Mouse (Mus musculus) hindbrain, embryonic 16.5 days (tissue): ENCODE measurements at regions not wholly inside any gene's neighbourhood (a gene's known extent, or its start where the extent isn't known, plus 50 kb on each side); places are given as distances from the start of the nearest gene placed in this dataset.
A peak's percentile ranks its signal among the peaks of the same experiment; 100 is the strongest.
"Not testable (repeated sequence)": the region's sequence is repeated elsewhere in the genome, so short reads cannot be mapped to it uniquely, and the experiment has no call there.

Experiments
- ATAC-seq: fragments of 200-750 bp; cut with Nextera tagmentation; 2 replicates; pipeline ENCODE4 v1.8.0; 2017; ENCODE audit warnings: moderate TSS enrichment, moderate library complexity
- H3K27ac ChIP-seq: fragments of 300-500 bp; sonication (generic); 2 replicates; pipeline ENCODE4 v1.5.1; 2014; ENCODE audit warnings: low read depth, mild to moderate bottlenecking, control low read depth, low read length, moderate library complexity
- H3K27me3 ChIP-seq: fragments of 300-500 bp; sonication (generic); replicated peaks from 2 replicates; pipeline ENCODE4 v1.6.1; 2014; ENCODE audit warnings: low read length; ENCODE audit not compliant: control insufficient read depth, insufficient read depth
- H3K36me3 ChIP-seq: fragments of 300-500 bp; sonication (generic); 2 replicates; pipeline ENCODE4 v1.6.1; 2014; ENCODE audit warnings: mild to moderate bottlenecking, low read length, moderate library complexity, mixed read lengths; ENCODE audit not compliant: control insufficient read depth, insufficient read depth
- H3K4me1 ChIP-seq: fragments of 300-500 bp; sonication (generic); 2 replicates; pipeline ENCODE4 v1.6.1; 2014; ENCODE audit warnings: low read depth, low read length; ENCODE audit not compliant: control insufficient read depth, insufficient read depth
- H3K4me2 ChIP-seq: fragments of 300-500 bp; sonication (generic); 2 replicates; pipeline ENCODE4 v1.6.1; 2014; ENCODE audit warnings: mild to moderate bottlenecking, low read length, control low read depth, moderate library complexity
- H3K4me3 ChIP-seq: fragments of 300-500 bp; sonication (generic); 2 replicates; pipeline ENCODE4 v1.5.1; 2014; ENCODE audit warnings: mild to moderate bottlenecking, low read length, control low read depth, moderate library complexity
- H3K9ac ChIP-seq: fragments of 300-500 bp; sonication (generic); 2 replicates; pipeline ENCODE4 v1.6.1; 2014; ENCODE audit warnings: low read depth, mild to moderate bottlenecking, control low read depth, low read length, moderate library complexity
- H3K9me3 ChIP-seq: fragments of 300-500 bp; sonication (generic); 2 replicates; pipeline ENCODE4 v1.6.1; 2014; ENCODE audit warnings: mild to moderate bottlenecking, low read length, moderate library complexity; ENCODE audit not compliant: control insufficient read depth
- WGBS: fragments of 180-500 bp; shearing (Covaris S2); extraction: QIAGEN DNeasy Blood & Tissue Kit; methylation state at CpG from one replicate; pipeline ENCODE4 v1.1.7; 2014; 5-methylcytosine and 5-hydroxymethylcytosine counted together

DNA sequence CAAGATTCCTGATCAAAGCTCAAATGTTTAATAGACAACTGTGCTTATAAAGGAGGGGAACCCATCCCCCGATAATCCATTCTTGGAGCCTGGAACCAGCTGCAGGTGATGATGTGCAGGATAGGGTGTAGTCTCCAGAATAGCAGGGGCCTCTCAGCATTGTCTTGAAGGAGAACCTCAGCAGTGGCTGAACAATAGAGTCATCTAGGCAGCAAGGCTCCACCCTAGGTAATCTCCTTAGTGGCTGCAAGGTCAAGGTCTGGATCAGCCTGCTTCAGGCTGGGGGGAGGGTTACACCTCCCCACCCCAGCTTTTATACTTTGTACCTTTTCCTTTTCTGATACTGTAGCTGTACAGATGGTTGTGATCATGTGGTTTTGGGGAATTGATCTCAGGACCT lies 116.8 kb upstream of the Mettl4 start:
- WGBS = 90% methylated on average over 1 of the region's 1 CpGs
- H3K4me1 ChIP-seq = no peaks in the 10 kb centered on the region
- H3K36me3 ChIP-seq = no peaks in the 10 kb centered on the region
- no peak overlapping the region for H3K4me3 ChIP-seq
- H3K9me3 ChIP-seq = no peaks in the 10 kb centered on the region
- H3K27ac ChIP-seq = no peak overlapping the region
- no peak overlapping the region for H3K9ac ChIP-seq
- H3K4me2 ChIP-seq = no peak overlapping the region
- no peak for ATAC-seq
- H3K27me3 ChIP-seq = no peaks in the 10 kb centered on the region

DNA sequence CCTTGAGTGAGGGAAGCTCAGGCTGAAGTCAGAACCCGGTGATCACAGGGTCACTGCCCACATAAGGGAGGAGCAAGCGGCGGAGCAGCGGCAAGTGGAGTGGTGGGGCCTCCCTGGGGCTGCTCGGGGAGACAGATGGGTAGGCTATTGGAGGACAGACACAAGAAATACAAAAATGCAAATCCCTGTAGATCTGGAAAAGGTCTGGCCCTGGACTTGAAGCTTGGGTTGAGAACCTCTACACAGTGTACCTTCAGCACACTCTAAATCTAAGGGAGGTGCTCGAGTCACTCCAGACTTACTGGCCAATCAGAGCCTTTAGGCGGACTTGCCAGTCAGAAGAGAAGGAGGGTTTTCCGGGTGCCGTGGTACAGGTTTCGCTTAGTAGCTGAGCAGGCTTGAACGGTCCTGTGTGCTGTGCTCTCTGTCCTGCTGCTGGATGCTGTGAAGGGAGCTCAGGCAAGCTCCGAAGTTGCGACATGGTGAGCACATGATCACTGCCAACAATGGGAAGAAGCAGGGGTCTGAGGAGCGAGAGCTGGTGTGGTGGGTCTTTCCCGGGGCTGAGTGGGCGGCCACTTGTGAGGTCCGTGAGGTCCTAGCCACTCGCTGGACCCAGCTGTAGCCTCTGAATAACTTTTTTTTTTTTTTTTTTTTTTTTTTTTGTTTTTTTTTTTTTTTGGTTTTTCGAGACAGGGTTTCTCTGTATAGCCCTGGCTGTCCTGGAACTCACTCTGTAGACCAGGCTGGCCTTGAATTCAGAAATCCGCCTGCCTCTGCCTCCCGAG lies 114.9 kb upstream of the Mettl4 start:
- not testable (repeated sequence) for H3K36me3 ChIP-seq, H3K9me3 ChIP-seq, H3K4me1 ChIP-seq, H3K27me3 ChIP-seq
- 16% methylated on average over 21 of the region's 21 CpGs for WGBS
- H3K9ac ChIP-seq = peak overlapping the region; percentile 55
- peak; percentile 100 for ATAC-seq
- H3K27ac ChIP-seq = peak overlapping the region; percentile 54; the same call in 1 of the 2 replicates
- peak overlapping the region; percentile 64 for H3K4me2 ChIP-seq
- H3K4me3 ChIP-seq = peak overlapping the region; percentile 58

DNA sequence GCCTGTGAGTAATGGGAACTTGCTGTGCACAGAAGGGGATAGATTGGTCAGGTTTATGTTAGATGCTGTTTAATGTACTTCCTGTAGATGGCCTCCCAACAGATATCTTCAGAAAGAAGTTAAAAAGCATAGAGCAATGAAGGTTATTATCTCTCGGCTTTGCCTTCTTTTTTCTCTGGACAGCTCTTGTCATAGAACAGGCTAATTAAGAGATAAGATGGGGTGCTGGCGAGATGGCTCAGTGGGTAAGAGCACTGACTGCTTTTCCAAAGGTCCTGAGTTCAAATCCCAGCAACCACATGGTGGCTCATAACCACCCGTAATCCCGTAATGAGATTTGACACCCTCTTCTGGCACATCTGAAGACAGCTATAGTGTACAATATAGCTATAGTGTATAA lies 104.9 kb upstream of the Mettl4 start:
- H3K9me3 ChIP-seq, H3K27me3 ChIP-seq, H3K27ac ChIP-seq, H3K36me3 ChIP-seq, H3K4me2 ChIP-seq, H3K9ac ChIP-seq, H3K4me1 ChIP-seq, H3K4me3 ChIP-seq, ATAC-seq: not testable (repeated sequence)
- 84% methylated on average over 4 of the region's 4 CpGs for WGBS

DNA sequence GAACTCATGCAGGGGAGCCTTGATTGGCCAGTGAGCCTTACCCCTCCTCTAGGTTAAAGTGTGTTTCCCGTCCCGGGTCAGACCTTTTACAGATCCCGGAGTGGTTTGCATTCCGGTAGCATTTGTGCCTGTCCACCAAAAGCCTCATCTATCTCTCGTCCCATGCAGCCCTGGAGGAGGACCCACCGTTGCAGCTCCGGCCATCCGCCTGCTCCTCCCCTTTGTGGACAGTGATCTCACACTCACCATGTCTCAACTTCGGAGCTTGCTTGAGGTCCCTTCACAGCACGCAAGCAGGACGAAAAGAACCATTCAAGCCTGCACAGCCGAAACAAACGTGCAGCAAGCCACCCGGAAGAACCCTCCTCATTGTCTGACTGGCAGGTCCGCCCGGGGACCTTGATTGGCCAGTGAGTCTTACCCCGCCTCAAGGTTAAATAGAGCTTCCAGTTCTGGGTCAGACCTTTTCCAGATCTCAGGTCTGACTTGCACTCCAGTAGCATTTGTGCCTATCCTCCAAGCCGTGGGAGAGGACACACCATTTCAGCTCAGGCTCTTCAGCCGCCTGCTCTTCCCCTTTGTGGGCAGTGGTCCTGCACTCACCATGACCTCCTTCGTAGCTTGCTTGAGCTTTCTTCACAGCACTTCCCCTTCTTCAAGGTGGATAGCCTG lies 84.8 kb upstream of the Mettl4 start:
- peak overlapping the region; percentile 68 for H3K9ac ChIP-seq
- peak overlapping the region; percentile 73 for H3K4me3 ChIP-seq
- H3K4me2 ChIP-seq = peak overlapping the region; percentile 74
- H3K27ac ChIP-seq = peak overlapping the region; percentile 82
- peaks cover 3% of the 10 kb centered on the region; the same call in 1 of the 2 replicates for H3K9me3 ChIP-seq
- peak; percentile 99 for ATAC-seq
- H3K27me3 ChIP-seq = no peaks in the 10 kb centered on the region
- no peaks in the 10 kb centered on the region; the same call in 1 of the 2 replicates for H3K36me3 ChIP-seq
- WGBS = 1% methylated on average over 20 of the region's 20 CpGs
- peaks cover 5% of the 10 kb centered on the region for H3K4me1 ChIP-seq

DNA sequence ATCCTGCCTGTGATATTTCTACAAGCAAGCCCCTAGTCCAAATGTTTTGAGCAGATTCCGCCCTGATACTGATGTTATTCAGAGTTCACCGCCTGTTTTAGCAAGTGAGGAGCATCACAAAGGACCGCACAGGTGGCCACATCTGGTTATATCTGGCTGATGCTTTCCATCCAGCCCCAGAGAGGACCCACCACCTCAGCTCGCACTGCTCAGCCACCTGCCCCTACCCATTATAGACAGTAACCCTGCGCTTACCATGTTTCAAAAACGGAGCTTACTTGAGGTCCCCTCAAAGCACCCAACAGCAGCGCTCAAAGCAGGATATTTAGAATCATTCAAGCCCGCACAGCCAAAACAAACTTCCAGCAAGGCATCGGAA lies 84.2 kb upstream of the Mettl4 start:
- peak overlapping the region; percentile 82 for H3K27ac ChIP-seq
- ATAC-seq = not testable (repeated sequence)
- WGBS = 5% methylated on average over 9 of the region's 9 CpGs

DNA sequence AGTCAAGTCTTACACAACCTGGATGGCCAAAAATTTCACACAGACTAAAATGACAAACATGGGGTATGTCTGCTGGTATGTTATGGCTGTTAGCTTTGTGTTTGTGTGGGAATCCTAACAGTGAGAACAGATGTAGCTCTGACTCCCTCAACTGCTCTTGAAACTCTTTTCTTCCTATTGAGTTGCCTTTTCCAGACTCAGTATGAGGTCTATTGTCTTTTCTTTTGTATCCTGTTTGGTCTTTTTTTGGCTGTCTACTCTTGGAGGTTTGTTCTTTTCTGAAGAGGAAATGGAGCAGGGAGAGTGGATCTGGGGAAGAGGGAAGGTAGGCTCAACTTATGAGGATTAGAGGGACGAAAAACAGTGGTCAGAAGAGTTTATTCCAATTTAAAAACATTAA lies 76.6 kb upstream of the Mettl4 start:
- H3K4me2 ChIP-seq, H3K27me3 ChIP-seq, H3K4me3 ChIP-seq, ATAC-seq, H3K27ac ChIP-seq, H3K4me1 ChIP-seq, H3K9ac ChIP-seq: not testable (repeated sequence)
- peaks cover 23% of the 10 kb centered on the region for H3K9me3 ChIP-seq
- H3K36me3 ChIP-seq = peaks cover 11% of the 10 kb centered on the region
- 91% methylated on average over 1 of the region's 1 CpGs for WGBS

More for the DNA sequence above, 84.2 kb upstream of the Mettl4 start:
- peak overlapping the region; percentile 68 for H3K9ac ChIP-seq
- H3K4me1 ChIP-seq, H3K36me3 ChIP-seq, H3K27me3 ChIP-seq, H3K9me3 ChIP-seq: not testable (repeated sequence)
- peak overlapping the region; percentile 73 for H3K4me3 ChIP-seq
- H3K4me2 ChIP-seq = peak overlapping the region; percentile 74

DNA sequence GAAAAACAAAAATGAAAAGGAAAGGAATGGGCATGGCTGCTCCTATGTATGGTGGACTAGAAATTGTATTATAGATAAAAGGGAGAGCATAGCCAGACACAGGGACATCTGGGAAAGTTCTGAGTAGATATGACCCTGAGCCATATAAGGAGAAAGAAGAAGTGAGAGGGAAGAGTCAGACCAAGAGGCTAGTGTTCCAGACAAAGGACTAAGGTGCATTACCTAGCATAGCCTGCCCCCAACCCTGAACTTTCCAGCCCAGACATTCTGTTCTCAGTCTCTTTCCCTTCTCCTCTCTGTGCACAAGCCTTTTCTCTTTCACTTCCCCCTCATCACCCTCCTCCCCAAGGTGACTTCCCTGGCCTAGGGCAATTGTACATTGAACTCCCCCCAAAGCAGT lies 58.9 kb upstream of the Mettl4 start:
- Histone ChIP-seq H3K27ac (no peak overlapping the region), H3K4me1 (no peaks in the 10 kb centered on the region), H3K9me3 (peaks cover 24% of the 10 kb centered on the region), H3K4me3 (no peak overlapping the region), H3K4me2 (no peak overlapping the region), H3K9ac (no peak overlapping the region), H3K36me3 (peaks cover 12% of the 10 kb centered on the region), H3K27me3 (no peaks in the 10 kb centered on the region)
- ATAC-seq = no peak
